Mouse (Mus musculus): ENCODE data around the gene Wfdc13.
"Not testable (repeated sequence)": the region's sequence is repeated elsewhere in the genome, so short reads cannot be mapped to it uniquely, and the experiment has no call there.

Gene Wfdc13

GRCm38 (mm10) chr2:164716194-164716786 is 31.4 kb downstream of the Wfdc13 start:
- DNase-seq (ENCODE audit: low spot score), result not testable (repeated sequence)

DNA sequence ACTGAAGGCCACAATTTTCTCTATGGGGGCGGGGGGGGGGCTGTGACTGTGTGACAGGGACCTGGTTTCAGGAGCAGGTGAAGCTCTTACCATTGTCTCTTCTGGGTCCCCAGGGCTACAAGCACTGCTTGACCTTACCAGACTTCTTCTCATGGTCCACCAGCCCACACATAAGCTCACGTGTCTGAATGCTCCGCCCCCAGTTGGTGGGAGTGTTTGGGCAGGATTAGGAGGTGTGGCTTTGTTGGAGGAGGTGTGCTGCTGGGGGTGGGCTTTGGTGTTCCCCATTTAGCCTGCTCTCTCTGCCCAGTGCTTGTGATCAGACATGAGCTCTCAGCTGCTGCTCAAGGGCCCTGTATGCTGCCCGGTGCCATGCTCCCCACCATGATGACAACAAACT is 38.4 kb downstream of the Wfdc13 start:
- DNase-seq (ENCODE audit: low spot score), result no peak

- peak; percentile 26 for DNase-seq (ENCODE audit: low spot score)
These were observed 41.1 kb downstream of the Wfdc13 start for GRCm38 (mm10) chr2:164725895-164726619.

DNA sequence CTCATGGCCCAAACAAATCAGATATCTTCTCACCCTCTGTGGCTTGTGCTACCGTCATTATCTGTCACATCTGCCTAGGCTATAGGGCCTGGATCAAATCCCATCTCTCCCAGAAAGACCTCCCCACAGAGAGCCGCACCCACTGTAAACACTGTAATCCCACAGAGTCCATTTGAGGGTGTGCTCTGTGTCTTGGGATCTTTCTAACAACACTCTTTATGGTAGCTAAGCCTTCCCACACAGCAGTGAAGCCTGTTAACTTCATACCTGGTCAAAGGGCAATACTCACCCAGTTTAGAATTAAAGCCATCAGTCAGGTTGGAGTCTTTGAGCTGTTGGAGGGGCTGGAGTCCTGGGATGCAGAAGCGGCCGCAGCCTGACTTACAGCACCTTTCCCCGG is 46.8 kb downstream of the Wfdc13 start:
- no peak for DNase-seq (ENCODE audit: low spot score)

- no peak for DNase-seq (ENCODE audit: low spot score)
These were observed 48.4 kb downstream of the Wfdc13 start for GRCm38 (mm10) chr2:164733259-164733658.

- no peak for DNase-seq (ENCODE audit: low spot score)
These were observed 49.9 kb downstream of the Wfdc13 start for GRCm38 (mm10) chr2:164734839-164735238.

DNA sequence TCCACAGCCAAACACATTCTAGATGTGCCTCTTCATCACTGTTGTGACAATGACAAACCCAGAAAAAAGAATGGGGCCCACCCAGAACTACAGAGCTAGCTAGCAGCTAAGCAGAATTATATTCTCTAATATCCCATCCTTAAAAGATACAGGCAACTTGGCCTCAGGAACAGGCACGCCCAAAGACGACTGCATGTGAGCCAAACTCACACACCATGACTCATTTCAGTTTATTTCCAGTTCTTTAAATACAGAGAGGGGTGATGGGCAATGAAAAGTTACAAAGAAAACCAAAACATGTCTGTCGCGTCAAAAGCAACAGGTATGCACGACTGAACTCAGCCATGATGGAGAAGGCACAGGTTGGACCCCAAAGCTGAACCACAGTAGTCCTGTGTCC is 50.5 kb downstream of the Wfdc13 start:
- no peak for DNase-seq (ENCODE audit: low spot score)
